Mouse (Mus musculus): ENCODE measurements at regions not wholly inside any gene's neighbourhood (a gene's known extent, or its start where the extent isn't known, plus 50 kb on each side); places are given as distances from the start of the nearest gene placed in this dataset.

DNA sequence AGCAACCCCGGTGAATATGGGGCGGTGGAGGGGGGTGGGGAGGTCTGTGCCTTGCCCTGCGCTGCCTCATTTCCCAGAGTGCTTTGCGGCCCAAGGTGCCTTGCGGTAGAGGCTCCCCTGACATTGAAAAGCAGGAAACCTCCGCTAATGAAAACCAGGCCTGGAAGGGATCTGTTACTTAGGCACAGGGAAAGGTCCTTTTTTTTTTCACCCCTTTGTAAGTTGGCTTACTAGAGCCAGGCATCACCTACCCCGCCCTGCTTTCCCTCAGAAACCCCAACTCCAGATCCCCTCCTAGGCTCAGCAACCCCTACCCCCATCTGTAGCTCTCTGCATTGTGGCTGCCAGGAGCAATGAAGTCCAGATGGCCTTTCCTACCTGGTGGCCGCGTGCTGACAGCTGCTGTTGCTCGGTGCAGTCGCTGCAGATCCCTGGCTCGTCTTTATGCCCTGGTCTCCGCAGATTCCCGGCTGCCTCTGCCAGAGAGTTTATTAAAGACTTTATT, 353.4 kb downstream of the Ptpru start:
- intact Hi-C loops (cut with DNase I), result loop anchor here (5.0 to 10.0 kb wide), 3 partner anchors 222 to 522 kb away; partner anchors contain the start of gene Ptpru
- peak in 1 of 2 experiments; percentile 23 for DNase-seq (ENCODE audit: extremely low spot score in 1 of 2, low spot score in 2 of 2)

DNA sequence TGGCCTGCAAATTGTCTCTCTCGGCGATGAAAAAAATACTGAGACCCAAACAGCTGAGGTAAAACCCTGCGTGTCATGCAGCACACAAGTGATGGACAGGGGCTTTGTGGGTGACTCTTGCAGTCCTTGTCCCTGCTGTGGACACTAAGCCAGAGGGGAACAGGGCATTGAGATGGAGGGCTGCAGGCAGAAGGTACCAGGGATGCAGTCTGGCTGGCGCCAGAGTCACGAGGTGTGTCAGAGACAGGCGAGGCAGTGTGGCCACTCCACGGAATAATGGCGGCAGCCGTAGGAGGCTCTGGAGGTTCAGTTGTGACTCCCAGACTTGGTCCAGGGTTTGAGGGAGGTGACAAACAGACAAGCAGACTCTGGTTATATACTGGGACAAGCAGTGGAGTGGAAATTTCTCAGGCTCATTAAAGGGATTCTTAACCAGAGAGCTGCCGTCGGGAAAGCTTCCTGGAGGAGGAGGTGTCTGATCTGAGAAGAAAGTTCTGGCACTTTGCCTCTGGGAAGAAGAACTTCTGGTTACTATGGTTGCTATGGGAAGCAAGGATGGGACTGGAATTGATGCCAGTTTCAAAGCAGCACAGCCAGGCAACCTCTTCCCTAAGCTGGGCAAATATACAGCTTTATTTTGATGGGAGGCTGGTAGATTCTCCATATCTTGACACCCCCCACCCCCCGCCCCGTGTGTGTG, 352.8 kb downstream of the Ptpru start:
- DNase-seq (ENCODE audit: extremely low spot score in 1 of 2, low spot score in 2 of 2), result peak; percentile 20 to 41
- intact Hi-C loops (cut with DNase I), result loop anchor here (5.0 to 10.0 kb wide), 2 partner anchors 350 to 523 kb away; partner anchors contain the start of gene Ptpru

DNA sequence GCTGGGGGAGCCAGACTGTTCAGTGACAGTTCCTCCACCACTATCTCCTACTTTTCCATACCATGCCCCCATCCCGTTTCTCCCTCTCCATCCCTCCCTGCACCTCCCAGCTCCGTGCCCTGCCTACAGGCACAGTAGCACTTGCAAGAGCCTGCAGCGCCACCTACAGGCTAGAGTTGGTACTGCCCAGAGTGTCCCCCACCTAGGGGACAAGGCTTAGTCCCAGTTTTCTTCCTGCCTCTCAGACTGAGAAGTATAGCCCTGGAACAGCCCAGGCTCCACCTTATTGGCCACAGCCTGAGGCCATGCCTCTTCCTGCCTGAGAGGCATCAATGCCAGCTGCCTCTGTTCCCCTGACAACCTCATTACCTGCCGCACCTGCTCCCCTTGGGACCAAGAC, 351.3 kb downstream of the Ptpru start:
- intact Hi-C loops (cut with DNase I), result loop anchor here (2.0 to 10.0 kb wide), 3 partner anchors 86 to 525 kb away; partner anchors contain the start of gene Ptpru
- peak; percentile 87 to 93 for DNase-seq (ENCODE audit: extremely low spot score in 1 of 2, low spot score in 2 of 2)

DNA sequence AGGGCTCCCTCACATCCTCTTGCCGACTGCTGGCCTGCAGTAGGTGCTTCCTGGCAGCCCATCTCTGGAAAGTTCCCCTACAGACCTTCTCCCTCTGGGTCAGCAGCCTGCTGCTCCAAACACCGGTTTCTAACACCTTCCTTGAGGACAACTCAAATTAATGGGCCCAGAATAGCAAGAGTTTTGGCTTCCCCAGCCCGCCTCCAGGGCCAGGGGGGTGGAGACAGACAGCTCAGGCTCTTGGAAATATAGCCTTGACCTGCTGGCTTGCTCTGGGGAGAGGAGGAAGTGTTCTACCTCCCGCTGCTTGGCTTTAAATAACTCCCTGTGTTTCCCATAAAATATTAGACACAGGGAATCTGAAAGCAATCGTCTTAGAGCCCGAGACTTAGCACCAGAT, 349.8 kb downstream of the Ptpru start:
- intact Hi-C loops (cut with DNase I), result loop anchor here (5.0 to 10.0 kb wide), 2 partner anchors 347 to 526 kb away; partner anchors contain the start of gene Ptpru
- DNase-seq (ENCODE audit: extremely low spot score in 1 of 2, low spot score in 2 of 2), result peak in 1 of 2 experiments; percentile 59

DNA sequence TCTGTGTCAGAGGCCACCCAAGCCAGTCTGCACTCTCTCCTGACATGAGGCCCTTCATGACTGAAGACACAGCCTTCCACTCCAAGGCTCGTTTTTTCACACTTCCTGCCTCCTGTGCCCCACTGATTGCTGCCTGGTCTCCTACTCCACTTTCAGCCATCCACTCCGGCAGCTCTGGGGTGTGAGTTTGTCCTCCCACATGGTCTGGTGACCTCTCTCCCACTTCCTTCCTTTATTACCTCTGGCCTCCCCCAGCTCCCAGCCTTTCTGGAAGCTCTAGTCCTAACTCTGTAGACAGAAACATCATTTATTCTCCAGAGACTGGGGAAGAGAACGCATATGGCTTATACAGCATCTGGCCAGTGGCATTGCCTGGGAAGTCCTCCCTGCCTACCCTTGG, 349.0 kb downstream of the Ptpru start:
- intact Hi-C loops (cut with DNase I), result loop anchor here (5.0 to 10.0 kb wide), 2 partner anchors 346 to 527 kb away; partner anchors contain the start of gene Ptpru

DNA sequence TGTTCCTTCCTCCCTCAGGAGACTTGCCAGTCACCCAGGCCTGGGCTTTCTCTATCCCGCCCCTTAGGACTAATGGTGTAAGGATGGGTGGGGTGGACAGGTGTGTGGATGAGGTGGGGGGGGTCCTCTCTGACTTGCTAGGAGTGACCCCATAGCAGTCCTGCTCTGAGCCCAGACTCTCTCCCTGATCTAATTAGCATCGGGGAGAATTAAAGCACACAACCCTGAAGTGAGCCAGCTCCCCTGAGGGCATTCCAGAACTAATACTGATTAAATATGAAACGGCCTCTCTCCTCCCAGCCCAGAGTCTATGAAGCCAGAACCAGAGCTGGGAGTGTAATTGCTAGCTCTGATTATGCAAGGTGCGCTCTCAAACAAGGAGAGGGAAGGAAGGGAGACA, 346.1 kb downstream of the Ptpru start:
- no peak for DNase-seq (ENCODE audit: extremely low spot score in 1 of 2, low spot score in 2 of 2)
- intact Hi-C loops (cut with DNase I), result no loop called here

More for the DNA sequence above, 349.0 kb downstream of the Ptpru start:
- DNase-seq (ENCODE audit: extremely low spot score in 1 of 2, low spot score in 2 of 2), result peak in 1 of 2 experiments; percentile 22

DNA sequence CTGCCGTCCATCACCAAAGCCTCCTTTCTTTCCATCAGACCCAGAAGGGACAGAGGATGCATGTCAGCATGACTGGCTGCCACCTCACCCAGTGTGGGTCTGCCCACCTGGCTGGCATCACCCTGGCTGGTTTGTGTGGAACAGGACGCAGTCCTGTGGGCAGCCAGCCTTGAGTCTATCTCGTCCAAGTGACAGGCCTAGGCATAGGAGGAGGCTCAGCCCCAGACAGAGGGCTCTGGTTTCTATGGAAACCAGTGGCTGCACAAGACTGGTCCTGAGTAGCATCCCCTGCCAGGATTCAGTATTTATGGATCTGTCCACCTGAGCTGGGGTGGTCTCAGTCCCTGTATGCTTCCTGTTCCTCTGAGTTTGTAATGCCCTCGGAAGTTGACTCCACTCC, 344.4 kb downstream of the Ptpru start:
- DNase-seq (ENCODE audit: extremely low spot score in 1 of 2, low spot score in 2 of 2), result no peak
- intact Hi-C loops (cut with DNase I), result no loop called here

DNA sequence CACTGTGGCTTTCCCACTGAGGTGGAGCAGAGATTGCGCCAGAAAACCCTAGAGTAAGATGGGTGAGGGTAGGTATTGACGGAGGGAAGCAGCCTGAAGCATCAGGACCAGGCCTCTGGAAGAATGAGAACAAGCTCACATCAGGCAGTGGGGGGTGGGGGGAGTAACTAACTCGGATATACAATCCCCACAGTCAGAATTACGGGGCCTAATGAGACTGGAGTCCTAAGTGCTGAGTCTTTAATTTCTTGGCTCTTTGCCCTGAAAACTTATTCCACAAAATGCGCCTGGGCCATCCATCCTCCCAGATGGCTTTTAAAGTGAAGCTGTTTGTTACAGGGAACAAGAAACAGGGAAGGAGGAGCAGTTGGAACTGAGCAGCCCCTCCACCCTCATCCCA, 341.2 kb downstream of the Ptpru start:
- intact Hi-C loops (cut with DNase I), result no loop called here
- DNase-seq (ENCODE audit: extremely low spot score in 1 of 2, low spot score in 2 of 2), result no peak

DNA sequence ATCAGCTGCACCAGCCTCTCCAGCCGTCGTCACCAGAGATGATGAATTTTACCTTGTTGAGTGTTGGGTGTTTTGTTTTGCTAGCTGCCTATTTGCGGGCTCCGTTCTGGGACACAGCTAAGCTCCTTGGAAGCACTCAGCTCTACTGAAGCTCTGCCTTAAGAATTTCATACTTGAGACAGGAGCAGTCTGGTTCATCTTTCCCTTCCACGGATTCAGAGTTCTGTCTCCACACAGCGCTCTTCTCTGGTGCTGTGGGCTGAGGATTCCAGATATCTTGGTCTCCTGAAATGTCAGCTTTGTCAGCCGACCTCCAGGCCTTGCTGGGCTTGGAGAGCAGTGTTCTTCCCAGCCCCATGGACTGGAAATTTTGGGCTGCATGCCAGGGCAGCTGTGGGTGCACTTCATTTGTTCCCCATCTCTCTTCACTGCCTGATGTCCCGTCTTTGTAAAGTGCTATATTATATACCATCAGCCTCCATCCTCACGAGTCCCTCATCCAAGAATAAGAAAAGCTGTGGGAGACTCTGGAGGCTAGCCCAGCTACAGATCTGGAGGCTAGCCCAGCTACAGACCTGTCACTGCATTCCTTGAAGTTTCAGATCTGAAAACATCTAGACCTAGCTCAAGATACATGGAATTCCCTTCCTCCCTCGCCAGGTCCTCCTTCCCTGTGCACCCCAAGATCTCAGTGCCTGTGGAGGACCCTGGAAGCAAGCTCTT, 337.0 kb downstream of the Ptpru start:
- intact Hi-C loops (cut with DNase I), result no loop called here
- DNase-seq (ENCODE audit: extremely low spot score in 1 of 2, low spot score in 2 of 2), result no peak

DNA sequence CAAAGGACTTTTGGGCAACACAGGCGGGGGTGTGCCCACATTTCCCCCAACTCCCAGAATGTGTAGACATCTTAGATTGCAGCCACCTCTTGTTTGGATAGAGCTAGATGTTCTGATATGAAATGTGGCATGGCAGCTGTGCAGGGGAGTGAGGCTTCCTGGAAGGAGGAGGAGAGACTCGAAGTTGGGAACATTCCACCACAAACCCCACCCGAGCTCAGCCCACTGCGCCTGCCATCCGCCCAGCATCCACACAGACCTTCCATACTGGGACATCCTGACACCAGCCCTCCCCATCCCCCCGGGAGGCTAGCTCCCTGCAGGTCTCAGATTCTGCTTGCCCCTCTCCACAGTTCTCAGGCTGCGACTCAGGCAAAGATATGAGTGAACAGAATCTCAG, 329.9 kb downstream of the Ptpru start:
- DNase-seq (ENCODE audit: extremely low spot score in 1 of 2, low spot score in 2 of 2), result no peak
- intact Hi-C loops (cut with DNase I), result no loop called here

DNA sequence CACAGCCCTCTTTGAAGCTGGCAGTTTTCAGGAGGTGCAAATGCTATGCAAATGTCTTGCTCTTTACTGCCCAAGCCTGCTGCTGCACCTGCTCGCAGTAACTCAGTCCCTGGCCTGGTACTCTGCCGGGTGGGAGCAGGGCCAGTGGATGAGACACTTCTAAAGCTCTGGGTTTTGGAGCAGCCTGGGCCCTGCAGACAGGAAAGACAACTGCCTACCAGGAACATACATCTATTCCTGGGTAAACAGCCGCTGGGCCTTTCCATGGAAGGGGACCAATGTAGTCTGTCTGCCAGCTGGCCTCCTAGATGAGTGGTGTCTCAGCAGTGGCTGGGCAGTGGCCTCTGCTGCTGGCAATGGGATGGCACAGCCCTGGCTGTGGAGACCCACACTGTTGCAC, 326.5 kb downstream of the Ptpru start:
- intact Hi-C loops (cut with DNase I), result no loop called here
- no peak for DNase-seq (ENCODE audit: extremely low spot score in 1 of 2, low spot score in 2 of 2)

DNA sequence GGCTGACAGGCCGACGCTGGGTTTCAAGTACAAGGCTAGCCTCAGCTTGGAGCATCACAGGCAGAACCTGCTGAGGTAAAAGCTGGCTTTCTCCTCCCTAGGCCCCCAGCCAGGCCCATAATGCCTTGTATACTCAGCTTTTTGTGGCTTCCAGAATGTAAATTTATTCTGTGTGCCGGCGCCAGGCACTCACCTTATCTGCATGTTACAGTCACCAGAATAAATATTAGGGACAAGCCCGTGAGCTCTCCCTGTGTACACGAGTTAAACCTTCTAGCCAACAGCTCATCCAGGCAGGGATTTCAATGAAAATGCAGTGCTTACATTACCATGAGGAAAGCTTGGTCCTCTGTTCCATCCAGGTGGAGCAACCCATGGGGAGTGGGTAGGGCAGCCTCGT, 325.3 kb downstream of the Ptpru start:
- intact Hi-C loops (cut with DNase I), result no loop called here
- no peak for DNase-seq (ENCODE audit: extremely low spot score in 1 of 2, low spot score in 2 of 2)

DNA sequence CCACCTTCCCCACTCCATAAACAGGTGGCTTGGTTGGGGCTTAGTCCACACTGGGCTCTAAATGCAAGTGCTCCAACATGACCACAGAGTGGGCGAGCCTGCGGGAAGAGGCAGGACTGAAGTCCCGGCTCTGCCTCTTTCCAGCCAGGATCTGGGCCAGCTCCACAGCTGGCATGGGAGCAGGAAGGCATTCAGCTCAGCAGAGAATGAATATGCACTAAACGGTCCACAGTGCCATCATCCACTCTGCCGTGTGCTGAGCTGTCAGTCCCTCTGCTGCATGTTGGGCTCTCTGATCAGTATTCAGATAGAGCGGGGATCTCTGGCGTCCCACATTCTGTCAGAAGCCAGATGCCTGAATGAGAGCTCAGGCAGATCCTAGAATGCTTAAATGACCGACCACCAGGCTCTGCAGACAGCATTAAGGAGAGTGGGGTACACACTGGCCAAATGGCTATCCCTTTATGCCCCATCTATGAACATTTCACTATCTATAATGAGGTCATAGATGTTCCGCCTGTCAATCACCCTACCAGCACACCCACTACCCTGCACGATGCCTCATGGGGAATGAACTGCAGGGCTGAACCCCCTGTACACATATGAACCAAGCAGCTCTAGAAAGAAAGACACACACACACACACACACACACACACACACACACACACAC, 317.3 kb downstream of the Ptpru start:
- no peak for DNase-seq (ENCODE audit: extremely low spot score in 1 of 2, low spot score in 2 of 2)
- intact Hi-C loops (cut with DNase I), result no loop called here

DNA sequence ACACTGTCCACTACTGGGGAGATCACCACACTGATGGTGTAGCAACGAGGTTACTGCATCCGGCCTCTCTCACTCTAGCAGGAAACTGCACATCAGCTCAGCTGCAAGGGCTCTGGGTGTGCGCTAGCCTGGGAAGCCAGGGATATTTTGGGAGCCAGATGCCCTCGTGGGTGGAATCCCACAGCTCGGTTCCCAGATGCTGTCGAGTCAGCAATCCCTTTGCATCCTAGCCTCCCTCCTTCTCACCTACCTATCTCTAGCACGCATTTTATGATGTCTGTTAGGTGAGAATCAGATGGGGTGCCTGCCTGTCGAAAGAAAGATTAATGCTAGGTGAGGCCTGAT, 316.8 kb downstream of the Ptpru start:
- intact Hi-C loops (cut with DNase I), result no loop called here
- no peak for DNase-seq (ENCODE audit: extremely low spot score in 1 of 2, low spot score in 2 of 2)

DNA sequence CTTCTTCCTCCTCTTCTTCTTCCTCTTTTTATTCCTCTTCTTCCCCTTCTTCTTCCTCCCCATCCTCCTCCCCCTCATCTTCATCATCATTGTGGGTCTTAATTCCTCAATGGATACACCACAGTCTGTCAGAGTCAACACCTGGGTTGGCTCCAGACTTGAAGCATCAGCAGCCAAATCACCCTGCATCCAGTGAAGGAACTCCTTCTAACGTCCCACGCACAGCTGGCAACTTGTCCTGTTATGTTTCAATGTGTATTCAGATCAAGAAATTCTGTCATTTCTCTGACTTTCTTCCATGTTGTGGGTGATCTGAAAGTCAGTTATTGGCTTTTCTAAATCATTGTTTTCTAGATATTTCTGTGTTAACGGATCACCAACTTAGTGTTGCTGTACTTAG, 312.9 kb downstream of the Ptpru start:
- DNase-seq (ENCODE audit: extremely low spot score in 1 of 2, low spot score in 2 of 2), result no peak
- intact Hi-C loops (cut with DNase I), result no loop called here

DNA sequence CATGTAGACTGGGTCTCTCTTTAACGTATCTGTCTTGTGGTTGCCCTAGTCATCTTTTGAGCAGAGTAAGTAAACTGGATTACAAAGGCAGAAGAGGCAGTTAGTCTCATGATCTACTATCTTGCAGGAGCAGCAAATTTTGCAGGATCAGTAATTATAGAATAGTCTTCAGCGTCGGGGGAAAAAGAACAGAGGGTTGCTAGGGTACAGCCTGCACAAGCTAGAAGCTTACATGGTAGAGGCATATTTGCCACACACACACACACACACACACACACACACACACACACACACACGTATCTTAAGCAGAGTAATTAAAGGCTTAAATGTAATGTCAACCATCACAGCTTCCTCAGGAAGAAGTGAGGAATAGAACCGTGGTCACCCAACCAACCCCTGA, 307.6 kb downstream of the Ptpru start:
- intact Hi-C loops (cut with DNase I), result no loop called here

DNA sequence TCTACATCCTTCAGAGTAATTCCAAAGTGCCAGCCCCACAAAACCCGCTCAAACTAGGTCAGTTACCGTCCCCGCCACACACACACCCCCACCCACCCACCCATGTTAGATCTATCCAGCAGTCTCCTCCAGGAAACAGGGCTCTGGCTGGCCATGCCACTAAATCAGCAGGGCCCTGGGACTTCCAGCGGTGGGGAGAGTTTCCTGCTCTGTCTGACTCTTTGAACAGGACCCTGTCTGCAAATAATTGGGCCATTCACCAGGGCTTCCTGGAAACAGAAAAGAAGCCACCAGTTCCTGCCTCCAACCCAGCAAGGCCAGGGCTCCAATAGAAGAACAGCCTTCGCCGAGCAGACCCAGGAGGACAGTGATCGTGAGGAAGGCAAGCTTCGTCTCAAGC, 307.1 kb downstream of the Ptpru start:
- DNase-seq (ENCODE audit: extremely low spot score in 1 of 2, low spot score in 2 of 2), result no peak
- intact Hi-C loops (cut with DNase I), result no loop called here

More for the DNA sequence above, 307.6 kb downstream of the Ptpru start:
- no peak for DNase-seq (ENCODE audit: extremely low spot score in 1 of 2, low spot score in 2 of 2)

DNA sequence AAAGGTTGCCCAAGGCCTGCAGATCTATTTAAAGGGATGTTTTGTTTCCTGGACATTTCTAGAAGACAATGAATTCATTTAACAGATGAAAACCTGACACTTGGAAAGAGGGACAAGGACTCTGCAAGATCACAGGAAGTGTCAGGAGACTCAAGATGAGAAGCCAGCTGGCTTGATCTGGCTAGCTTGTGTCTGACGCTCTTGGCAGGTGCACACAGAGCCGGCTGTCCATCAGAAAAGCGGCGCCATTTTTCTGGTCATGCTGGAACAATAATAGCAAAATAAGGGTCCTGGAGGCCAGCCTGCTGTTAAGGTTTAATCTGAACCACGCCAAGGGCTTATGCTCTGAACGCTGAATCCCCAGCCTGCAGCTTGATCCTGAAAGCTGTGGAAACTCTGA, 303.3 kb downstream of the Ptpru start:
- DNase-seq (ENCODE audit: extremely low spot score in 1 of 2, low spot score in 2 of 2), result no peak

DNA sequence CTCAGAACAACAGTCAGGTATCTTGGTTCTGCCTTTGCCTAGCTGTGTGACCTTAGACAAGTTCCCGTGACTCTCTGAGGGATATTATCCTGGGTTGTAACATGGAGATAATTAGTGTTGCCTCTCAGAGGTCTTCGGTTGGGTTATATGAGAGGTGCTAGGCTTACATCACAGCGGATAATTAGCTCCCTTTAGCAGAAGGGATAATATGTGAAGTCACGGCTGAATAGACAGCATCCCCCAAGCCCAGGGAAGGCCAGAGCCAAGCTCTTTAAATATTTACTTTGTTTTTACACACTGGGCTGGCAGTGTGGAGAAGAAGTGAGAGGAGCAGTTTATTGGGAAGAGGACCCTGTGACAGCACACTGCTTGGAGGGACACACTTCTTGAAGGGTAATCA, 299.9 kb downstream of the Ptpru start:
- no peak for DNase-seq (ENCODE audit: extremely low spot score in 1 of 2, low spot score in 2 of 2)
- intact Hi-C loops (cut with DNase I), result no loop called here

More for the DNA sequence above, 303.3 kb downstream of the Ptpru start:
- intact Hi-C loops (cut with DNase I), result no loop called here

Measured in left cerebral cortex, postnatal 10 days (tissue).